Mouse (Mus musculus): ENCODE measurements around the gene Armc3. TPM values are rescaled to one million over a fixed set of nuclear protein-coding genes. Genes with fewer than 3 reads are reported as not detected.

Gene Armc3
- polyA plus RNA-seq, 1 experiment from 2014 or later, result 0.21 TPM

DNA sequence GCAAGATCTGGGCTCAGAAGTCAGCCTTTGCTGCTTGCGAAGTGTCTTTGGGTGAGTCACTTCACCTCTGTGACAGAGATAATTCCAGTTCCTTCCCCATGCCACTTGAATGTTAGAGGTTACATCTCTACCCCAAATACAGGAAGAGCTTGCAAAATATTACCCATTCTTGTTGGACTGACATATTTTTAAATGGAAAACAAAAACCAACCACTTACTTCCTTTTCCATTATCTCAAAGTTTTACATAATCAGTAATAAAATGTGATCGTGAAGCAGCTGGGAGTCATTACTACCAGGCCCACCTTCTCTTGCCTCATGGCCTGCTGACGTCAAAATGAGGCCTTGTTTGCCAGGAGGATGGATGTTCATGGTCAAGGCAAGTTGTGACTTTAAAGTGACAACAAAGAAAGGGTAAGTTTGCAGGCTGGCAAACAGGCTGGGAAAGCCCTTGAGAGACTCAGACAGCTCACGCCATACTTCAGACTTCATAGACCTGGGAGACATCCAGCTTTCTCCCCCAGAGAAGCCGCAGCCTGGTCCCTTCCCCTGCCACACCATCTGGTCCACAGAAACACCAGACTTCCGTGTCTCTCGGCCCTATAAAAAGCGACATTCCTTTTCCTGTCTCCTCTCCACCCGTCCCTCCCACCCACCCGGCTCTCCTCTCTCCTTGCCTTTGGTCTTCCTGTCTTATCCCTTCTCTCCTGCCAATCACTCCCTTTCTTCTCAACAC is 145.0 kb downstream of the Armc3 start:
- Histone ChIP-seq H3K9ac (replicated peaks; ENCODE audit: low read length) (peak overlapping the region; percentile 26; the same call in 1 of the 2 replicates), H3K9me3 (ENCODE audit: low read length) (no peaks in the 10 kb centered on the region), H3K36me3 (ENCODE audit: insufficient read depth, low read length) (no peaks in the 10 kb centered on the region), H3K27me3 (ENCODE audit: insufficient read depth, low read length) (no peaks in the 10 kb centered on the region), H3K4me2 (replicated peaks; ENCODE audit: low read depth, low read length) (peak overlapping the region; percentile 46), H3K4me3 (ENCODE audit: low read length) (peak overlapping the region; percentile 18), H3K4me1 (ENCODE audit: insufficient read depth, low read length) (peaks cover 7% of the 10 kb centered on the region; the same call in 1 of the 2 replicates), H3K27ac (ENCODE audit: low read length) (0 out of 2 replicates have a peak overlapping the region, but pooled peaks have one; percentile 18)
- ATAC-seq (ENCODE audit: low FRiP score, low TSS enrichment), result peak; percentile 69; the same call in 1 of the 2 replicates
- 36% methylated on average over 10 of the region's 10 CpGs for WGBS

DNA sequence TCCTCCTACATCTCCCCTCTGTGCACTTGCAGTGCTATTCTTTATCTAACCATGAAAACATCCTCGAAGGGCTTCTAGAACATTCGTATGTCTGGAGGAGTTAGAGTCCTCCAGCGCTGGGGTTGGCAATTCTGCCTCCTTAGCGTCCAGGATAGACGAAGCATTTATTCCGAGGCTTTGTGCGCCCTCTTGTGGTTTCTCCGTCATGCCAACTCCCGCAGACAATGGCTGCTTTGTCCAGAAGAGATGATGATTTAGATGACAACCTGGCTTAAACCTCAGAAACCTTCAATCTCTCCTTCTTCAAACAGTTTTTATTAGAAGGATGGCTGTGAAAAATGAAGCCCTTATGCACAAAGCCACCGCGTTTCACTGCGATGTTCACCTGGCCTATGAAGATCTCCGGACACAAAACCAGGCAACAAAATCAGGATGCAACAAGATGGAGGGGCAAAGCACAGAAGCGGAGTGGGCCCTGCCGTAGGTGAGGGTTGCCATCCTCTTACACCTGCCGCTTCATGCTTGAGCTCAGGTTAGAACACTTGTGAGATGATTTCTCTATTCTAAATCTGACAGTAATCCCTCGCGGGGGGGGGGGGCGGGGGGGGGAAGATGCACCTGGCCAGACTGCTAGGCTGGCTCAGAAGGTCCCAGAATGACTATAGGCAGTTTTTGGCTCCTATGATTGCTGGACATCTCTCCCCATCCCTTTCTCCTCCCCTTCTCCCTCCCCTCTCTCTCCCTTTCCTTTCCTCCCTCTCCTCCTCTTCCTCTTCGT is 145.7 kb downstream of the Armc3 start:
- H3K4me3 ChIP-seq (ENCODE audit: low read length), result peak overlapping the region; percentile 18

DNA sequence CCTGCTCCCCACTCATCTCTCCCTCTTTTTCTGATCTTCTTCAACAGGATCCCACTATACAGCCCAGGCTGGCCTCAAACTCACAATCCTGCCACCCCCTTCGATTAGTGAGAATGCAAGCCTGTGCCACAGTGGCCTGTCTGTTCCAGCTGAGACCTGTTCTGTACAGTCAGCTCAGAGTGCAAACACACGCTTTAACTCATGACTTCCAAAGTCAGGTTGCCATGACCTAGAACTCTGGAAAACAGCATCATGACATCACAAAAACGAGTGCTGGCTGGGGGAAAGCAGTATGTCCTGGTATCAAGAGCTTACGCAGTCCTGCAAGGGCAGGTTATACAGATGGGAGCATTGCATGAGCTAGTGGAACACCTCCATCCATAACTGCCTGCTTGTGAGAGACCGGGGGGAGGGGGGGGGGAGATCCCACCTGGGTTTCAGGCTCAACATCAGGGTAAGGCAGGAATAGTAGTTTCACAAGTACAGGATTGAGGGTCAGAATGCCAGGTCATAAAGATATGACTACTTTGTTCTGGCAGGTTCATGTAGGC is 146.4 kb downstream of the Armc3 start:
- H3K4me2 ChIP-seq (replicated peaks; ENCODE audit: low read depth, low read length), result no peak overlapping the region
- no peaks in the 10 kb centered on the region for H3K36me3 ChIP-seq (ENCODE audit: insufficient read depth, low read length)
- H3K9me3 ChIP-seq (ENCODE audit: low read length), result no peaks in the 10 kb centered on the region
- 0 out of 2 replicates have a peak, but pooled peaks have one; percentile 60 for ATAC-seq (ENCODE audit: low FRiP score, low TSS enrichment)
- H3K4me1 ChIP-seq (ENCODE audit: insufficient read depth, low read length), result peaks cover 7% of the 10 kb centered on the region; the same call in 1 of the 2 replicates
- no peak overlapping the region for H3K4me3 ChIP-seq (ENCODE audit: low read length)
- no peak overlapping the region for H3K27ac ChIP-seq (ENCODE audit: low read length)
- H3K27me3 ChIP-seq (ENCODE audit: insufficient read depth, low read length), result no peaks in the 10 kb centered on the region
- H3K9ac ChIP-seq (replicated peaks; ENCODE audit: low read length), result no peak overlapping the region
- WGBS, result 78% methylated on average over 5 of the region's 5 CpGs

More for the DNA sequence above, 145.7 kb downstream of the Armc3 start:
- Histone ChIP-seq H3K4me2 (replicated peaks; ENCODE audit: low read depth, low read length) (peak overlapping the region; percentile 46), H3K27me3 (ENCODE audit: insufficient read depth, low read length) (no peaks in the 10 kb centered on the region), H3K36me3 (ENCODE audit: insufficient read depth, low read length) (no peaks in the 10 kb centered on the region), H3K9ac (replicated peaks; ENCODE audit: low read length) (peak overlapping the region; percentile 26; the same call in 1 of the 2 replicates), H3K4me1 (ENCODE audit: insufficient read depth, low read length) (peaks cover 7% of the 10 kb centered on the region; the same call in 1 of the 2 replicates), H3K27ac (ENCODE audit: low read length) (no peak overlapping the region), H3K9me3 (ENCODE audit: low read length) (no peaks in the 10 kb centered on the region)
- ATAC-seq (ENCODE audit: low FRiP score, low TSS enrichment), result peak; percentile 86
- 25% methylated on average over 18 of the region's 20 CpGs for WGBS

- no peak for ATAC-seq (ENCODE audit: low FRiP score, low TSS enrichment)
- no peaks in the 10 kb centered on the region for H3K27me3 ChIP-seq (ENCODE audit: insufficient read depth, low read length)
- WGBS, result 88% methylated on average over 3 of the region's 3 CpGs
- H3K4me2 ChIP-seq (replicated peaks; ENCODE audit: low read depth, low read length), result no peak overlapping the region
- H3K36me3 ChIP-seq (ENCODE audit: insufficient read depth, low read length), result no peaks in the 10 kb centered on the region
- H3K9ac ChIP-seq (replicated peaks; ENCODE audit: low read length), result no peak overlapping the region
- peaks cover 7% of the 10 kb centered on the region; the same call in 1 of the 2 replicates for H3K4me1 ChIP-seq (ENCODE audit: insufficient read depth, low read length)
- H3K9me3 ChIP-seq (ENCODE audit: low read length), result no peaks in the 10 kb centered on the region
- no peak overlapping the region for H3K4me3 ChIP-seq (ENCODE audit: low read length)
- no peak overlapping the region for H3K27ac ChIP-seq (ENCODE audit: low read length)
Observed at GRCm38 (mm10) chr2:19348454-19348853, 149.4 kb downstream of the Armc3 start.

- no peaks in the 10 kb centered on the region for H3K36me3 ChIP-seq (ENCODE audit: insufficient read depth, low read length)
- H3K27ac ChIP-seq (ENCODE audit: low read length), result no peak overlapping the region
- no peaks in the 10 kb centered on the region for H3K4me1 ChIP-seq (ENCODE audit: insufficient read depth, low read length)
- 83% methylated on average over 5 of the region's 5 CpGs for WGBS
- no peaks in the 10 kb centered on the region for H3K27me3 ChIP-seq (ENCODE audit: insufficient read depth, low read length)
- no peak overlapping the region for H3K9ac ChIP-seq (replicated peaks; ENCODE audit: low read length)
- H3K4me3 ChIP-seq (ENCODE audit: low read length), result no peak overlapping the region
- ATAC-seq (ENCODE audit: low FRiP score, low TSS enrichment), result no peak
- H3K4me2 ChIP-seq (replicated peaks; ENCODE audit: low read depth, low read length), result no peak overlapping the region
- no peaks in the 10 kb centered on the region for H3K9me3 ChIP-seq (ENCODE audit: low read length)
Observed at GRCm38 (mm10) chr2:19350167-19350566, 151.1 kb downstream of the Armc3 start.

DNA sequence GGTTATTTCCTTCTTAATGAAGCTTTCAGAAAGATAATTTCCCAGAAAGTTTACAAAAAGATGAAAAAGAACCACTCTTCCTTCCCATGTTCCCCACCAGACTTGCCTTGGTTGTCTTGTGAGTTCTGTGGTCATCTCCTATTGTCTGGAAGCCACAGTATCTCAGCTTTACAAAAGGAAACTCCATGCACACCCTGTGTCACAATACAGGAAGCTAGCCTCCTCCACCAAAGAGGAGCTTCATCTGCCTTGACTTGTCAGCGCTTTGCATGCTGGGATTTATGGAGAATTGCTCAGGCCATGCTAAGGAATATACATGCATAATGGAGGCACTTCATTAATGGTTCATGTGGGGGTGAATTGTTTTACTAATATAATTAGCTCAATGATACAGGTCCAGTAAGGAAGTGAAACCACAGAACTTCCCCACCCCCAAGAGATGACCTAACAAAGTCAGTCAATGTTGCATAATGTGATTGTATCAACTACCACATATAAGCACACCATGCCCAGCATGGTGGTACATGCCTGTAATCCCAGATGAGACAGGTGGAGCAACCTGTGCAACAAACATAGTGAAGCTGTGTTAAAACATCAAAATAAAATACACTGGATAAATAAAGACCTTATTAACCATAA is 152.6 kb downstream of the Armc3 start:
- no peaks in the 10 kb centered on the region for H3K27me3 ChIP-seq (ENCODE audit: insufficient read depth, low read length)
- H3K9me3 ChIP-seq (ENCODE audit: low read length), result no peaks in the 10 kb centered on the region
- H3K9ac ChIP-seq (replicated peaks; ENCODE audit: low read length), result no peak overlapping the region
- H3K36me3 ChIP-seq (ENCODE audit: insufficient read depth, low read length), result no peaks in the 10 kb centered on the region
- no peak overlapping the region for H3K27ac ChIP-seq (ENCODE audit: low read length)
- ATAC-seq (ENCODE audit: low FRiP score, low TSS enrichment), result no peak
- no peak overlapping the region for H3K4me3 ChIP-seq (ENCODE audit: low read length)
- H3K4me2 ChIP-seq (replicated peaks; ENCODE audit: low read depth, low read length), result no peak overlapping the region
- no peaks in the 10 kb centered on the region for H3K4me1 ChIP-seq (ENCODE audit: insufficient read depth, low read length)
- 98% methylated on average over 1 of the region's 1 CpGs for WGBS

GRCm38 (mm10) chr2:19353158-19353557 is 154.1 kb downstream of the Armc3 start:
- no peaks in the 10 kb centered on the region for H3K36me3 ChIP-seq (ENCODE audit: insufficient read depth, low read length)
- H3K4me2 ChIP-seq (replicated peaks; ENCODE audit: low read depth, low read length), result no peak overlapping the region
- H3K27me3 ChIP-seq (ENCODE audit: insufficient read depth, low read length), result no peaks in the 10 kb centered on the region
- no peaks in the 10 kb centered on the region for H3K9me3 ChIP-seq (ENCODE audit: low read length)
- no peaks in the 10 kb centered on the region for H3K4me1 ChIP-seq (ENCODE audit: insufficient read depth, low read length)
- ATAC-seq (ENCODE audit: low FRiP score, low TSS enrichment), result no peak
- H3K9ac ChIP-seq (replicated peaks; ENCODE audit: low read length), result no peak overlapping the region
- 90% methylated on average over 2 of the region's 2 CpGs for WGBS
- H3K27ac ChIP-seq (ENCODE audit: low read length), result no peak overlapping the region
- no peak overlapping the region for H3K4me3 ChIP-seq (ENCODE audit: low read length)

Other genes starting within 250 kb of the Armc3 start
- 13.0 TPM in 2 replicates for gene Pip4k2a, start 201.2 kb upstream of the Armc3 start, polyA plus RNA-seq (2015; fragmentation: Nextera tagmentation; extraction: Ambion mirVana)
- gene 4930426L09Rik, start 201.0 kb upstream of the Armc3 start, polyA plus RNA-seq (2015; fragmentation: Nextera tagmentation; extraction: Ambion mirVana), result 0.17 and 0.42 TPM in 2 replicates
- gene Msrb2, start 172.1 kb downstream of the Armc3 start, polyA plus RNA-seq (2015; fragmentation: Nextera tagmentation; extraction: Ambion mirVana), result 35.1 and 36.5 TPM in 2 replicates
- gene Ptf1a, start 246.4 kb downstream of the Armc3 start, polyA plus RNA-seq (2015; fragmentation: Nextera tagmentation; extraction: Ambion mirVana), result not detected in 2 replicates

All from kidney, embryonic 16.5 days (tissue).